Mouse (Mus musculus): ENCODE data around the gene Fn1.

Fn1 gene

GRCm38 (mm10) chr1:71606600-71607325 lies 46.2 kb downstream of the Fn1 start:
- in situ Hi-C loops (cut with MboI, MseI): no loop called here

- in situ Hi-C loops (cut with MboI, MseI): no loop called here
These were observed 47.2 kb downstream of the Fn1 start for GRCm38 (mm10) chr1:71605751-71606150.

DNA sequence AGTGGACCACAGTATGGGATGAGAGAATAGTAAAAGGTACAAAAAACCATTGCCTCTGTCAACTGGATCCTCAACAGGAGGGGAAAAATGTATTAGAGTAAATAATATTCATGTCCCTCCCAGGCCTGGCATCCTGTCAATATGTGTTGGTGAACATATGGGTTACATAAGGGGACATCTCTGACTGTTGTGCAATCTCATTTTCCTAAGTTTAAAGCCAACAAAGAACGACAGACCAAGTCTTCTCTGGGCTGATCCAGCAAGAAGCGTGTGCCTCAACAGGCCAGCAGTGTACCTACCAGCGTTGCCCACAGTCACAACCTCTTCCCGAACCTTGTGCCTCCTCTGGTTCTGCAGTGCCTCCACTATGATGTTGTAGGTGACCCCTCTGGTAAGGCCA lies 57.6 kb downstream of the Fn1 start:
- in situ Hi-C loops (cut with MboI, MseI): no loop called here

- in situ Hi-C loops (cut with MboI, MseI): no loop called here
These were observed 58.7 kb downstream of the Fn1 start for GRCm38 (mm10) chr1:71594268-71594667.

DNA sequence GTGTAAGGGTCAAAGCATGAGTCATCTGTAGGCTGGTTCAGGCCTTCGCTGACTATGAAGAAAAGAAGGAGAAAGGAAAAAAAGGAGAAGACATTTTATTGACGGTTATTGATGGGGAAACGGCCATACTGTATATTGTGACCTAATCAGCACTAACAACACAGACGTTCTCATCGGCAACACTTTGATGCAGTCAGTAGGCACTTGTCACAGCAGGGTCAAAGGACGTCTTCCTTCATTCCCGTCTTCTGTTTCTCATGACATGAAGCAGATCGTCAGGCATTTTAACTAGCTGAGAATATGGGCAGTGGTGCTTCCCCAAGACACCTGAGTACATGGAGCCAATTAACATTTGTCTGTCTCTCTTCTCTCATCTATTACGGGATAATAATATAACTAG lies 59.8 kb downstream of the Fn1 start:
- in situ Hi-C loops (cut with MboI, MseI): no loop called here

DNA sequence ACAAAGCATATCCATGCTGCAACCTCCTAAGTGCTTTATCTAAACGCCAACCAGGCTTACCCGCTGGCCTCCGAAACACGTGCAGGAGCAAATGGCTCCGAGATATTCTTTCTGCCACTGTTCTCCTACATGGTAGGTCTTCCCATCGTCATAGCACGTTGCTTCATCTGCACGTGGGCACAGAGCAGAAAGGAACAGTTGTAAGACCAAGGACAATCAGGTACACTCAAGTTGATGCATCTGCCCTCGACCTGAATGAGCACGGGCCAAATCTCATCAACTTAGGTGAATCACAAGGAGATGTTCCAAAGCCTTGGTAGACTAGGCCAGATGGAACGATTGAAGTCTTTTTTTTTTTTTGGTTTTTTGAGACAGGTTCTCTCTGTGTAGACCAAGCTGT lies 63.0 kb downstream of the Fn1 start:
- in situ Hi-C loops (cut with MboI, MseI): no loop called here

- in situ Hi-C loops (cut with MboI, MseI): no loop called here
These were observed 66.3 kb downstream of the Fn1 start for GRCm38 (mm10) chr1:71586658-71587057.

GRCm38 (mm10) chr1:71583900-71584299 lies 69.1 kb downstream of the Fn1 start:
- in situ Hi-C loops (cut with MboI, MseI): no loop called here

DNA sequence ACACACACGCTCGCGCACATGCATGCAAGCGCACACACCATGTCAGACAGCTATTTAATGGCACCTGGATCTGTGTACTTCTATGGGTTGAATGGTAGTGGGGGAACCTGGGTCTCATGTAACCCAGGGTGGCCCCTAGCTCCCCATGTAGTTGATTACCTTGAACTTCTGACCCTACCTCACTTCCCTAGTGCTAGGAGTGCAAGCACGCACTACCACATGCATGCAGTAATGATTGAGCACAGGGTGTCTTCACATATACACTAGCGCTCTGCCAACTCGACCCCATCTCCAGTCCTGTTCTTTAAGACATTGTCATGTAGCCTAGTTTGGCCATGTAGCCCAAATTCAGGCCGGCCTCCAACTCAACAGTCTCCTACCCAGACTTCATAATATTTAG lies 69.7 kb downstream of the Fn1 start:
- in situ Hi-C loops (cut with MboI, MseI): no loop called here

DNA sequence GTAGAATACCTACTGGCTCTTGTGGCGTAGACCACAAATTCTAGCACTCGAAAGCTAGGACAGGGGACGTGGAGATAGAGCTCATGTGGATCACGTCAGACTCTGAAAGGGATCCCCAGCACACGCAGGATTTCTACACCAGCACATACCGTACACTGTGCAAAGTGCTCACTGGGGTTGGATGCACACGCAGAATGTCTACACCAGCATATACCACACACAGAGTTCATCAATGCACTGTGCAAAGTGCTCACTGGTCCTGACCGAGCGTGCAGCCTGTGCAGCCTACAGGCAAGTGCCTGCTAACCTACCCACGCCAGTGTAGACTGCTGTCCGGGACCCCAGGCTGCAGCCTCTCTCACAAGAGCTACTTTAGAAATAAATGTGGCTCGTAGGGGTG lies 72.6 kb downstream of the Fn1 start:
- in situ Hi-C loops (cut with MboI, MseI): no loop called here

DNA sequence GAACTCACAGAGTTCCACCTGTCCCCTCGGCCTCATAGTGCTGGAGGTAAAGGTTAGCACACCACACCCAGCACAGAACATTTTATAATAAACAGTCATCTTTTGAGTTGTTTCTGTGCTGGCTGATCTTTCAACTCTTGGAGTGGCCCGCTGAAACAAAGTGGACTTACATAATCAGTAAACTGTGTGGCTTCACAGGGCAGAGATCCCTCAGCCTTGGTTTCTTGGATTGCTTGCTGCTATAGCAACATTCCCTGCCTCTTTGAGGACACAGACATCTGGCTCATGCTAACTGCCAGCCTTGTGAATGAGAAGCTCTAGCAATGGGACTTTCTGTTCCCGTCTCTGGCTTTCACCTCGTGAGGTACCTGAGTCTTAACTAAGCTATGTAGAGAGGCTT lies 73.5 kb downstream of the Fn1 start:
- in situ Hi-C loops (cut with MboI, MseI): no loop called here

GRCm38 (mm10) chr1:71576837-71577236 lies 76.2 kb downstream of the Fn1 start:
- in situ Hi-C loops (cut with MboI, MseI): no loop called here

DNA sequence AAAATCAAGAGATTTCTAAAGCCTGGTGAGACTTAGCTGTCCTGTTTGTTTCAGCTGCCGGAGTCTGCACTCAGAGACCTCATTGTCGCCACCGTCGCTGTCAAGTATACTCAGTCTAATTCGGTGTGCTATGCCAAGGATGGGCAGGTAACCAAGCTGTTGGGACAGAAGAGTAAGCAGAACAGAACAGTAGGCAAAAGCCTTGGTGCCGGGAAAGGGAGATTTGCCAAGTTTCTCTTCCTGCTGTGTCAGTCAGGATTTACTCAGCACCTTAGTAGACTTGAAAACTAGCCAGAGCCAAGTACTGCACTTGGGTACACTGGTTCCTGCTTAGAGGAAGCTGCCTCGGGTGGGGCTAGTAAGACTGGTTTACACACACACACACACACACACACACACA lies 77.0 kb downstream of the Fn1 start:
- in situ Hi-C loops (cut with MboI, MseI): no loop called here

DNA sequence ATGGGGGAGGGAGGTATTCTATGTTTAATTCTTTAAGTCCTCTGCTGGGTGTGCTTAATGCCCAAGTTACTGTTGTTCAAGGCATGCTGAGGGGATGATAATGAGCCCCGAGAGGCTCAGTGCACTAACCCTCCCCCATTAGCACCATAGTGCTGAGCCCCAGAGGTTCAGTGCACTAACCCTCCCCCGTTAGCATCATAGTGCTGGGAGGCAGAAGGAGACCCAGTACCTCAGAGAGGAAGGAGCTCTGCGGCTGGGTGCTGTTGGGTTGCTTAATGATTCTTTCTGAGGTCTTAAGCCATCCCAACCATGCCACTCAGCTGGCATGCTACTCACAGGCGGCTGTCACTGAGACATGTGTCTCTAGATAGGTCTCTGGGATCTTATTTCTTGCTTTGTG lies 82.9 kb downstream of the Fn1 start:
- in situ Hi-C loops (cut with MboI, MseI): loop anchor here (25.0 kb wide), 1 partner anchor 767 kb away; no protein-coding TSS in a partner anchor

- in situ Hi-C loops (cut with MboI, MseI): loop anchor here (25.0 kb wide), 1 partner anchor 769 kb away; no protein-coding TSS in a partner anchor
These were observed 85.0 kb downstream of the Fn1 start for GRCm38 (mm10) chr1:71567884-71568605.

DNA sequence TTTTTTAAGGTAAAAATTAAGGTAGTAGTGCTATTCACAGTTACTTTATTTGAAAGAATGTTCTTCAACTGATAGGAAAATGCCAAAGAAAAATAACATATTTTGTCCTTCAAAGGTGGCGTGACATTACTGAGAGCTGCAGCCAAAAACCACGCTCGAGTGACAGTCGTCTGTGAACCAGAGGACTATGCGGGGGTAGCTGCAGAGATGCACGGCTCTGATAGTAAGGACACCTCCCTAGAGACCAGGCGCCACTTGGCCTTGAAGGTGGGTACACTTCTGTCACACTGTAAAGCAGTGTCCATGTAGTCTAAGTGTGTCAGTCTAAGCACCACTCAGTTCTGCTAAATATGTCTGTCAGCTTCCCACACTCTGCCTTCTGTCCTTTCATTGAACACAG lies 88.7 kb downstream of the Fn1 start:
- in situ Hi-C loops (cut with MboI, MseI): loop anchor here (25.0 kb wide), 1 partner anchor 773 kb away; no protein-coding TSS in a partner anchor

DNA sequence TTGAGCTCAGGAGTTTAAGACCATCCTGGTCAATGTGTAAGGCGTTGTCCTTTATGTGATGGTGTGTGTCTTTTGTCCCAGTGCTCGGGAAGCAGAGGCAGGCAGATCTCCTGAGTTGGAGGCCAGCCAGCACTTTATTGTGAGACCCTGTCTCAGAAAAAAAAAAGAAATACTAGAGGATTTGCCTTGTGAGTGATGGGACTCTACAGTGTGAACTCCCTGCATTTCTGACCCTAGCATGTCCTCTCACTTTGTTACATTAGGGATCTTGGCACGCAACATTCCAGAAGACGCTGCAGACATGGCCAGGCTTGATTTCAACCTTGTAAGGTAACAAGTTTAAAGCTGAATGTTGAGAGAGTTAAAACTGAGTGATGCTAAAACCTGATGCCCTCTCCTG lies 92.4 kb downstream of the Fn1 start:
- in situ Hi-C loops (cut with MboI, MseI): loop anchor here (25.0 kb wide), 1 partner anchor 777 kb away; no protein-coding TSS in a partner anchor

DNA sequence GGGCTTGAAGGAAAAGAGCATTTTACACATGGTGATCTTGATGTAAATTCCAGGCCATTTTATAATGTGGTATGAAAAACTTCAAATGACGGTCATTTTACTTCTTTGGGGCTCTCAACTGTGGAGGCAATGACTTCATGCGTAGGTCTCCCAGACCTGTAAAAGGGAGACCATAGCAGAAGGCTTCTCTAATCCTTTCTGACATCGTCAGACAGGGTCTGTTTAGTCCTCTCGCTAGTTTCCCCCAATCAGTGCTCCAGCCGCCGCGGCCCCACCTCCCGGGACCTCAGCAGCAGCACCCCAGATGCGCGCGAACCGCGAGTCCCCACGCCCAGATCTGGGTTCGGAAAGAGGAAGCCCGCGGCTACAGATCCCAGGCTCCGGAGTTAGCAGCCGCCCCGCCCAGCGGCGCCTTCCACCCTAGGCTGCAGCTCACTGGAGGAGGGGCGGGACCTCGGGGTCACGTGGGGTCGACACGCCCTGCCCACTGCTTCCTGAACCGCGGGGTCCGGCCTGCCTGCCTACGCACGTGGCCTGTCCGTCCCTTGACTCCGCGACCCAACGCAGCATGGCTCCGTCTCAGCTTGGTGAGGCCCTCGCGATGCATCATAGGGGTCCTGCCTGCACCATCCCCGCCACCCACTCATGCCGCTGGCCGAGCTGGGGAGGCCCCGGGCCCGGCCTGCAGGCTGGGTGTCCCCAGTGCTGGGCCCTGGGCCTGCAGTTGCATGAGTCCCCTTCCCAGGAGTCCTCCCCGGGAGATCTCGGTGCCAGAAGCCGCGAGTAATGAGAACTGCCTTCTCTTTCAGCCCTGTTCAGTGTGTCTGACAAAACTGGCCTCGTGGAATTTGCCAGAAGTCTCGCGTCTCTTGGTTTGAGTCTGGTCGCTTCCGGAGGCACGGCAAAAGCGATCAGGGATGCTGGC lies 96.0 kb downstream of the Fn1 start, which contains the start of gene Atic:
TSS of gene Atic (plus strand) at position 463 of the 925 bp plus-strand sequence.
- in situ Hi-C loops (cut with MboI, MseI): loop anchor here (25.0 kb wide), 1 partner anchor 780 kb away; no protein-coding TSS in a partner anchor

- in situ Hi-C loops (cut with MboI, MseI): loop anchor here (5.0 to 25.0 kb wide), 2 partner anchors 448 to 787 kb away; partner anchors contain the start of gene Bard1
These were observed 102.3 kb downstream of the Fn1 start for GRCm38 (mm10) chr1:71550626-71551195.

DNA sequence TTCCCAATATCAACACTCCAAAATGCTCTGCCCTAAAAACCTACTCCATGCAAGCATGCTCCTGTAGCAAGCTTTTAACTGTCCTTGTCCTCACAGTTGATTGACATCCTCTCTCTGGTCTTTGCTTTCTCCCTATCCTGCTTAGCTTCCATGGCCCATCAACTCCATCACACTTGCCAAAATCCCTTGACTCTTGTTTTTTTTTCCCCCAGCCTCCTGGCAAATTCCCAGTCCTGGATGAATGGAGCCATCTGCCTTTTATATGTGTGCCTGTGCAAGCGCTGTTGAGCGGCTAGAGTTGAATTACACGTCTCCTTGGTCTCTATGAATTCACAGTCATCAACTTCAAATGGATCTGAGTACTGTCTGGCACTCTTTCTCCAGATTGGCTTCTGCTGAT lies 112.6 kb downstream of the Fn1 start:
- in situ Hi-C loops (cut with MboI, MseI): no loop called here

DNA sequence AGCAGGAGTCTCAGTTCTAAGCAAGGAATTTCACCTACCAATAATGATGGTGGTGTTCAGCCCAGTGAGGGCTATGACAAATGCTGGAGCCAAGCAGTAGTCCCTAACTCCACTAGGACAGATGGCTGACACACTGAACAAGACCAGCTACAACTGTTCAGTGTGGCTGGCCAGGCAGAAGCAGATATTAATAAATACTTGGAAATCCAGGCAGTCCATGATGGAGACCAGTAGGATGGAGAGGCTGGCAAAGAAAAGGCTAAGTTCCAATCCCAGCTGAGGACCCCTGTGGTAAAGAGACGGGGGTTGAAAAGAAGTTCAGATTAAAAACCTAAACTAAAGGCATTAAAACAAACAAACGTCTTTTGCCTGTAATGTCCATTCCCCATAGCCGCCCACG lies 113.4 kb downstream of the Fn1 start:
- in situ Hi-C loops (cut with MboI, MseI): no loop called here
